Mouse (Mus musculus): Measurements from ENCODE around the gene Ldhal6b. TPM values are rescaled to one million over a fixed set of nuclear protein-coding genes. Genes with fewer than 3 reads are reported as not detected.

Gene Ldhal6b
- not detected for polyA plus RNA-seq (2017; shearing (Covaris generic))

DNA sequence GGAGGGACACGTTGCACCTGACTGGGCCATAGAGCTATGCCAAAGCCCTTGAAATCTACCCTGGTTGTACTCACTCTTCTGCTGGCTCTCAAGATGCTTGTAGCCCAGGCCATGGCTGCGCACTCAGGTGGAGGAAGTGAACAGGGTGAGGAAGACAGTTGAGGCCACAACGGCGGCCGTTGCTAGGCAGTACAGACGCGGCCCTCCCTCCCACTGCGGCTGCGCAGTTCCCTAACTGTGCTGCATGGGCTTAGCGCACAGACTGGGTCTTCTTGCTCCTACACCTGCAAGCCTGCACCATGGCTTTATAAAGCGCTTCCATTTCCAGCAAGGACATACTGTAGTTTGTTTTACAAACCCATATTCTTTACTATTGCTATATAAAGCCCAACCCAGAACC is at the start of gene Ldhal6b:
Gene Ldhal6b (minus strand): TSS at position 223 of the 400 bp plus-strand sequence.

GRCm38 (mm10) chr17:5440159-5440971 is 21.8 kb upstream of the Ldhal6b start, which contains the start of gene Tmem242:
Tmem242 (minus strand) TSS chr17:5440259.

Other genes with a start within 250 kb of the Ldhal6b start
- gene Tmem242, start 21.5 kb upstream of the Ldhal6b start, polyA plus RNA-seq (2017; shearing (Covaris generic)) = 17.2 TPM
- gene Zdhhc14, start 73.8 kb upstream of the Ldhal6b start, polyA plus RNA-seq (2017; shearing (Covaris generic)) = not detected

Measured in effector memory CD4-positive, alpha-beta T cell, adult 7 months (primary cell).